Mouse (Mus musculus) frontal cortex, adult (tissue): Measurements from ENCODE around the gene Trim11.
A peak's percentile ranks its signal among the peaks of the same experiment; 100 is the strongest.

Source experiments
- ATAC-seq: cut with Nextera tagmentation; 2 replicates; pipeline ENCODE4 v1.9.2; 2017; ENCODE audit warnings: mild to moderate bottlenecking, moderate library complexity, mixed read lengths; ENCODE audit not compliant: low TSS enrichment

The Trim11 gene

GRCm38 (mm10) chr11:59015052-59015451, 37.2 kb downstream of the Trim11 start:
- peak; percentile 91 for ATAC-seq

DNA sequence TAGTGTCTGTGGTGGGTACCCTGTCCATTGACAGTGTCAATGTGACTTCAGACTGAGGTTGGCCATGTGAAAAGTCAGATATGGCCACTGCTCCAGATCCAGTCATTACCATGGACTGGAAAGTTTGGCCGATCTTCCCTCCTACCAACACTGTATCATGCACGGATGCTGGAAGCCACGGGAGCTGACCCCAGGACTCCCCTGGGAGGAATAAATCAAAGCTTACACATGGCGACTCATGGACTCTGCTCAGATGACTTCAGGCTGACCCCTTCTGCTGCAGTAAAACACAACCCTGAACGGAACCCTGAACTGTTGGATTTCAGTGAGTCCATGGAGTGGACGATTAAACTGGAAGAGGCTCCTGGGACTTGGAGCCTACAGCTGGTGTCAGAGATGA, 48.5 kb downstream of the Trim11 start:
- ATAC-seq: no peak

DNA sequence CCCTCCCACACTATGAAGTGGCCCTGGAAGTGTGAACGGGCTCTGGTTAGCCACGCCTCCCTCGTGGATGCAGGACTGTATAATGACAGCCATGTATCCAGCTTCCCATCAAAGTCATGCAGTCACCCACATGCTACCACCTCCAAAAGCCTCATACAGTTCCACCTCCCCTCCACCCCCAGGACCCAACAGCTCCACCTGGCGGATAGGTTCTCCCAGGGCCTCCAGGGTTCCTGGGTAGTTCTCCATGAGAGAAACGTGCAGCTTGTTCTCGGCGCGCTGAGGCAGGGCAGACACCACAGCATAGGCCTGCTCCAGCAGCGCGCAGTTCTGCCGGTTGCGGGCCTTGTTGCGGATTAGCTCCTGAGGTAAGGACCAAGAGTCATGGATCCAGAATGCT, 51.1 kb downstream of the Trim11 start:
- ATAC-seq: no peak
